Mouse (Mus musculus) hindbrain, embryonic 12.5 days (tissue): ENCODE results near the gene Wdr6. TPM values are rescaled to one million over a fixed set of nuclear protein-coding genes. Genes with fewer than 3 reads are reported as not detected.
"Not testable (repeated sequence)": the region's sequence is repeated elsewhere in the genome, so short reads cannot be mapped to it uniquely, and the experiment has no call there.

ENCODE experiments used
- ATAC-seq: fragments of 200-750 bp; cut with Nextera tagmentation; 2 replicates; pipeline ENCODE4 v1.8.0; 2017; ENCODE audit warnings: moderate TSS enrichment; ENCODE audit not compliant: low FRiP score
- H3K27ac ChIP-seq: fragments of 300-500 bp; sonication (generic); 2 replicates; pipeline ENCODE4 v1.5.1; 2016; ENCODE audit warnings: mild to moderate bottlenecking
- H3K27me3 ChIP-seq: fragments of 300-500 bp; sonication (generic); 2 replicates; pipeline ENCODE4 v1.6.1; 2016; ENCODE audit warnings: mild to moderate bottlenecking
- H3K36me3 ChIP-seq: fragments of 300-500 bp; sonication (generic); 2 replicates; pipeline ENCODE4 v1.6.1; 2016; ENCODE audit warnings: mild to moderate bottlenecking
- H3K4me1 ChIP-seq: fragments of 300-500 bp; sonication (generic); 2 replicates; pipeline ENCODE4 v1.6.1; 2016
- H3K4me2 ChIP-seq: fragments of 300-500 bp; sonication (generic); replicated peaks from 2 replicates; pipeline ENCODE4 v1.6.1; 2016; ENCODE audit warnings: mild to moderate bottlenecking
- H3K4me3 ChIP-seq: fragments of 300-500 bp; sonication (generic); 2 replicates; pipeline ENCODE4 v1.5.1; 2016; ENCODE audit warnings: mild to moderate bottlenecking
- H3K9ac ChIP-seq: fragments of 300-500 bp; sonication (generic); 2 replicates; pipeline ENCODE4 v1.6.1; 2016; ENCODE audit warnings: mild to moderate bottlenecking, moderate library complexity
- H3K9me3 ChIP-seq: fragments of 300-500 bp; sonication (generic); replicated peaks from 2 replicates; pipeline ENCODE4 v1.6.1; 2016; ENCODE audit warnings: mild to moderate bottlenecking
- WGBS: fragments of 180-500 bp; shearing (Covaris S2); methylation state at CpG from one replicate; pipeline ENCODE4 v1.1.7; 2016; 5-methylcytosine and 5-hydroxymethylcytosine counted together
- polyA plus RNA-seq: library from polyadenylated mRNA; unstranded; fragments of >200 nt; fragmentation: Nextera tagmentation; extraction: Ambion mirVana; gene quantifications from 2 replicates; pipeline ENCODE4 v1.2.1, GENCODE M21; 2016

Wdr6 gene
- 290 and 293 TPM in 2 replicates for polyA plus RNA-seq

GRCm38 (mm10) chr9:108578545-108579343 lies at the start of gene Wdr6:
Gene Wdr6, minus strand, starts transcription at chr9:108578739.
- no peaks in the 10 kb centered on the region for H3K9me3 ChIP-seq
- H3K36me3 ChIP-seq: peaks cover 33% of the 10 kb centered on the region
- peaks cover 25% of the 10 kb centered on the region for H3K27me3 ChIP-seq
- H3K4me1 ChIP-seq: peaks cover 53% of the 10 kb centered on the region
- peak within 1 kb of the TSS; percentile 97 for H3K27ac ChIP-seq
- WGBS: 4% methylated on average over 51 of the region's 51 CpGs
- H3K4me3 ChIP-seq: peak within 1 kb of the TSS; percentile 83
- H3K9ac ChIP-seq: peak within 1 kb of the TSS; percentile 96
- peak; percentile 97 for ATAC-seq
- peak within 1 kb of the TSS; percentile 69 for H3K4me2 ChIP-seq

GRCm38 (mm10) chr9:108628141-108628540 lies 49.6 kb upstream of the Wdr6 start:
- WGBS: 90% methylated on average over 4 of the region's 4 CpGs
- H3K27me3 ChIP-seq: no peaks in the 10 kb centered on the region
- no peak for ATAC-seq
- no peaks in the 10 kb centered on the region for H3K9me3 ChIP-seq
- no peaks in the 10 kb centered on the region for H3K4me1 ChIP-seq
- no peak overlapping the region for H3K27ac ChIP-seq
- peaks cover 14% of the 10 kb centered on the region; the same call in 1 of the 2 replicates for H3K36me3 ChIP-seq
- no peak overlapping the region for H3K9ac ChIP-seq
- H3K4me2 ChIP-seq: no peak overlapping the region
- H3K4me3 ChIP-seq: no peak overlapping the region

GRCm38 (mm10) chr9:108626498-108626897 lies 48.0 kb upstream of the Wdr6 start:
- Histone ChIP-seq H3K36me3 (peaks cover 14% of the 10 kb centered on the region; the same call in 1 of the 2 replicates), H3K4me1 (no peaks in the 10 kb centered on the region), H3K9me3 (no peaks in the 10 kb centered on the region), H3K4me3 (no peak overlapping the region), H3K4me2 (no peak overlapping the region), H3K27me3 (no peaks in the 10 kb centered on the region), H3K27ac (no peak overlapping the region), H3K9ac (no peak overlapping the region)
- 85% methylated on average over 2 of the region's 2 CpGs for WGBS
- ATAC-seq: no peak

GRCm38 (mm10) chr9:108617301-108617700 lies 38.8 kb upstream of the Wdr6 start:
- Histone ChIP-seq H3K36me3 (peaks cover 50% of the 10 kb centered on the region), H3K9me3 (no peaks in the 10 kb centered on the region), H3K4me1 (no peaks in the 10 kb centered on the region), H3K4me2 (no peak overlapping the region), H3K27me3 (no peaks in the 10 kb centered on the region), H3K27ac (no peak overlapping the region), H3K4me3 (no peak overlapping the region), H3K9ac (no peak overlapping the region)
- 90% methylated on average over 1 of the region's 1 CpGs for WGBS
- no peak for ATAC-seq

- Histone ChIP-seq H3K9ac (no peak overlapping the region), H3K27me3 (no peaks in the 10 kb centered on the region), H3K4me3 (no peak overlapping the region), H3K27ac (no peak overlapping the region), H3K4me2 (no peak overlapping the region), H3K36me3 (peaks cover 79% of the 10 kb centered on the region), H3K4me1 (no peaks in the 10 kb centered on the region), H3K9me3 (no peaks in the 10 kb centered on the region)
- WGBS: 96% methylated on average over 10 of the region's 10 CpGs
- ATAC-seq: no peak
Measured at GRCm38 (mm10) chr9:108611488-108611887, 32.9 kb upstream of the Wdr6 start.

- H3K4me2 ChIP-seq: no peak overlapping the region
- WGBS: 95% methylated on average over 4 of the region's 4 CpGs
- H3K27me3 ChIP-seq: no peaks in the 10 kb centered on the region
- H3K36me3 ChIP-seq: peaks cover 93% of the 10 kb centered on the region
- H3K9ac ChIP-seq: no peak overlapping the region
- H3K4me3 ChIP-seq: no peak overlapping the region
- no peak for ATAC-seq
- H3K9me3 ChIP-seq: no peaks in the 10 kb centered on the region
- no peaks in the 10 kb centered on the region for H3K4me1 ChIP-seq
- no peak overlapping the region for H3K27ac ChIP-seq
Measured at GRCm38 (mm10) chr9:108608889-108609288, 30.4 kb upstream of the Wdr6 start.

GRCm38 (mm10) chr9:108607929-108608328 lies 29.4 kb upstream of the Wdr6 start:
- not testable (repeated sequence) for H3K4me3 ChIP-seq, H3K9me3 ChIP-seq, H3K27me3 ChIP-seq, ATAC-seq, H3K4me2 ChIP-seq, H3K9ac ChIP-seq, H3K27ac ChIP-seq, H3K4me1 ChIP-seq
- WGBS: 93% methylated on average over 5 of the region's 5 CpGs
- H3K36me3 ChIP-seq: peaks cover 94% of the 10 kb centered on the region

GRCm38 (mm10) chr9:108601986-108602385 lies 23.4 kb upstream of the Wdr6 start:
- H3K4me1 ChIP-seq: peaks cover 4% of the 10 kb centered on the region; the same call in 1 of the 2 replicates
- H3K4me2 ChIP-seq: no peak overlapping the region
- no peaks in the 10 kb centered on the region for H3K27me3 ChIP-seq
- H3K9ac ChIP-seq: no peak overlapping the region
- H3K27ac ChIP-seq: no peak overlapping the region
- no peak for ATAC-seq
- no peaks in the 10 kb centered on the region for H3K9me3 ChIP-seq
- 87% methylated on average over 4 of the region's 4 CpGs for WGBS
- peaks cover 44% of the 10 kb centered on the region for H3K36me3 ChIP-seq
- H3K4me3 ChIP-seq: no peak overlapping the region

- 67% methylated on average over 2 of the region's 2 CpGs for WGBS
- Histone ChIP-seq H3K9ac (no peak overlapping the region), H3K4me2 (no peak overlapping the region), H3K36me3 (peaks cover 26% of the 10 kb centered on the region), H3K27me3 (no peaks in the 10 kb centered on the region), H3K27ac (no peak overlapping the region), H3K4me3 (no peak overlapping the region), H3K9me3 (no peaks in the 10 kb centered on the region), H3K4me1 (peaks cover 15% of the 10 kb centered on the region)
- no peak for ATAC-seq
Measured at GRCm38 (mm10) chr9:108600011-108600410, 21.5 kb upstream of the Wdr6 start.

- no peak overlapping the region for H3K9ac ChIP-seq
- no peak for ATAC-seq
- H3K27me3 ChIP-seq: no peaks in the 10 kb centered on the region
- H3K9me3 ChIP-seq: no peaks in the 10 kb centered on the region
- H3K36me3 ChIP-seq: peaks cover 18% of the 10 kb centered on the region
- peaks cover 15% of the 10 kb centered on the region for H3K4me1 ChIP-seq
- H3K4me3 ChIP-seq: no peak overlapping the region
- 72% methylated on average over 4 of the region's 4 CpGs for WGBS
- H3K27ac ChIP-seq: no peak overlapping the region
- no peak overlapping the region for H3K4me2 ChIP-seq
Measured at GRCm38 (mm10) chr9:108599021-108599566, 20.6 kb upstream of the Wdr6 start.

GRCm38 (mm10) chr9:108596998-108597764 lies 18.6 kb upstream of the Wdr6 start, which contains the start of gene P4htm:
Gene P4htm, minus strand, starts transcription at chr9:108597667.
- Histone ChIP-seq H3K4me2 (peak within 1 kb of the TSS; percentile 83), H3K4me3 (peak within 1 kb of the TSS; percentile 69), H3K9me3 (no peaks in the 10 kb centered on the region), H3K27ac (peak within 1 kb of the TSS; percentile 74), H3K27me3 (no peaks in the 10 kb centered on the region), H3K4me1 (peaks cover 15% of the 10 kb centered on the region), H3K9ac (peak within 1 kb of the TSS; percentile 78), H3K36me3 (no peaks in the 10 kb centered on the region)
- WGBS: 3% methylated on average over 65 of the region's 69 CpGs
- peak; percentile 82 for ATAC-seq

GRCm38 (mm10) chr9:108594354-108594753 lies 15.8 kb upstream of the Wdr6 start:
- no peak overlapping the region for H3K9ac ChIP-seq
- ATAC-seq: no peak
- no peak overlapping the region for H3K27ac ChIP-seq
- H3K27me3 ChIP-seq: no peaks in the 10 kb centered on the region; the same call in 1 of the 2 replicates
- 85% methylated on average over 3 of the region's 3 CpGs for WGBS
- H3K4me2 ChIP-seq: no peak overlapping the region
- no peak overlapping the region for H3K4me3 ChIP-seq
- H3K4me1 ChIP-seq: peaks cover 22% of the 10 kb centered on the region
- H3K36me3 ChIP-seq: no peaks in the 10 kb centered on the region
- H3K9me3 ChIP-seq: no peaks in the 10 kb centered on the region
